Mouse (Mus musculus) olfactory bulb, adult 2 months (tissue): ENCODE results near the gene Klb.

Source experiments
- CTCF ChIP-seq: fragments of 200-500 bp; IDR thresholded peaks from 2 replicates; pipeline ENCODE4 v1.5.1; 2012; ENCODE audit warnings: low read depth, mild to moderate bottlenecking, low read length, moderate library complexity; ENCODE audit not compliant: insufficient read depth
- POLR2A ChIP-seq: fragments of 200-500 bp; IDR thresholded peaks from 2 replicates; pipeline ENCODE4 v1.6.1; 2012; ENCODE audit warnings: mild to moderate bottlenecking, low read depth, low read length, moderate library complexity; ENCODE audit not compliant: insufficient read depth

GRCm38 (mm10) chr5:65300121-65300520 is 48.0 kb upstream of the Klb start:
- TF ChIP-seq CTCF (no peak), POLR2A (no peak)
